ENCODE assay signal across 12 mouse cellular contexts in the genomic region with DNA sequence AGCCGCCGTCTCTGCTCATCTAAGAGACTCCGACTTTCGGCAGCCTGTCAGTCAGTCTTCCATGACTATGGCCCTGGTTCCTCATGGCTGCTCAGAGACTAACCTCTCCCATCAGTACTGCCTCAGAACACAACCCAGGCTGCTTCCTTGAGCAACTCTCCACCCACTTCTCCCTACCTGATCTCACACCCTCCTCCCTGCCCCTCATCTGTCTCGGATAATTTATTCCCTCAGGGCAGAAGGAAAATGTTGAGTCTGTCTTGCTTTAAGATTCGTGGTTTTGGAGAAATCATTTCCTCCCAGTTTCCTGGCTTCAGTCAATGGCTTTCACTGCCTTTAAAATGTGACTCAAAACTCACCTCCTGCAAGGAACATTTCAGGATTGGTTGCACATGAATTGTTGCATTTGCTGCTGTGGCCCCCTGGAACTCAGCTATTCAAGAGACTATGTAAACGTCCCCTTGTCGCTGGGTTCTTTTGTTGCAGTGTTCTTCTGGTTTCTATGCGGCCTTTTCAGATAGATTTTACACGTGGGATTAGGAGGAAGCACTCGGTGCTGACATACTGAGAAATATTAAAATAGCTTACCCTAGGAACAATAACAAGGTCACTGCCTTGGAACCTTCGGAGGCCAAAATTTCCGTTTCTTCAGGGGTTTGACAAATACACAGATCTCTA.
A peak's percentile ranks its signal among the peaks of the same experiment; 100 is the strongest.
DNase-seq lines count a peak whose midpoint lies in the region; ATAC-seq and TF ChIP-seq lines count a peak whose summit lies in the region.
"Had no signal": no experiment of that assay in that cellular context is flagged by ENCODE, and none has a peak within 500 bp of the region (broad histone marks: within the 10 kb centered on the region; RNA-seq: fewer than 3 reads in every experiment).

No protein-coding gene starts in this region.

- no peaks in the 10 kb centered on the region for H3K27me3 ChIP-seq in intestine, embryonic 15.5 days (replicated peaks)
- no peaks in the 10 kb centered on the region for H3K27me3 ChIP-seq in intestine, postnatal 0 days (replicated peaks; ENCODE audit: control insufficient read depth, insufficient read depth, low read length)
- peaks cover 90% of the 10 kb centered on the region for H3K27me3 ChIP-seq in midbrain, embryonic 10.5 days (ENCODE audit: low read depth, poor library complexity, severe bottlenecking)

- H3K4me2 ChIP-seq in intestine, embryonic 15.5 days (replicated peaks): no peak overlapping the region
- no peak overlapping the region for H3K4me2 ChIP-seq in intestine, postnatal 0 days (replicated peaks; ENCODE audit: low read depth)

- peak; percentile 63 for DNase-seq in R1 (ENCODE audit: low read depth, low spot score)
- DNase-seq in midbrain, embryonic 10.5 days (ENCODE audit: low spot score): peak; percentile 33
- DNase-seq in thymus, postnatal 36 days: no peak
- DNase-seq: cerebellum, postnatal 10 days; heart, adult 11 months; heart, postnatal 4 days; lung, postnatal 10 days; right cerebral cortex, adult 18-20 months had no signal

- peak; percentile 7; the same call in 1 of the 2 replicates for ATAC-seq in intestine, embryonic 15.5 days
- ATAC-seq in intestine, postnatal 0 days: no peak
- ATAC-seq in inflammation-experienced regulatory T-cells, adult 6 months: no peak

- H3K4me1 ChIP-seq in intestine, embryonic 15.5 days (replicated peaks): 0 out of 2 replicates have a peak, but pooled peaks cover 2% of the 10 kb centered on the region
- no peaks in the 10 kb centered on the region for H3K4me1 ChIP-seq in intestine, postnatal 0 days (replicated peaks; ENCODE audit: control insufficient read depth, insufficient read depth, low read length)
- peaks cover 16% of the 10 kb centered on the region; the same call in 1 of the 2 replicates for H3K4me1 ChIP-seq in brown adipose tissue, adult 24 weeks (ENCODE audit: control insufficient read depth, insufficient read depth, insufficient read length, low read length)
- peaks cover 18% of the 10 kb centered on the region for H3K4me1 ChIP-seq in midbrain, embryonic 10.5 days

- H3K27ac ChIP-seq in intestine, embryonic 15.5 days: no peak overlapping the region
- no peak overlapping the region for H3K27ac ChIP-seq in intestine, postnatal 0 days (ENCODE audit: low read depth, low read length)
- peak overlapping the region; percentile 75 for H3K27ac ChIP-seq in brown adipose tissue, adult 24 weeks (replicated peaks; ENCODE audit: low read depth, low read length)
- H3K27ac ChIP-seq in midbrain, embryonic 10.5 days (replicated peaks): no peak overlapping the region; the same call in 1 of the 2 replicates

- no peak overlapping the region for H3K9ac ChIP-seq in intestine, embryonic 15.5 days
- H3K9ac ChIP-seq in intestine, postnatal 0 days (ENCODE audit: low read depth, low read length): no peak overlapping the region

- no peak overlapping the region for H3K4me3 ChIP-seq in intestine, embryonic 15.5 days (replicated peaks)
- H3K4me3 ChIP-seq in intestine, postnatal 0 days (ENCODE audit: low read depth, low read length): no peak overlapping the region
- H3K4me3 ChIP-seq in brown adipose tissue, adult 24 weeks (ENCODE audit: insufficient read depth, low read depth, low read length): no peak overlapping the region
- H3K4me3 ChIP-seq in midbrain, embryonic 10.5 days: no peak overlapping the region

- WGBS in intestine, embryonic 15.5 days: 51% methylated on average over 13 of the region's 13 CpGs
- 65% methylated on average over 13 of the region's 13 CpGs for WGBS in intestine, postnatal 0 days
- WGBS in midbrain, embryonic 10.5 days: 24% methylated on average over 13 of the region's 13 CpGs

- H3K9me3 ChIP-seq in intestine, embryonic 15.5 days: no peaks in the 10 kb centered on the region
- H3K9me3 ChIP-seq in intestine, postnatal 0 days (ENCODE audit: control insufficient read depth): no peaks in the 10 kb centered on the region
- H3K9me3 ChIP-seq in midbrain, embryonic 10.5 days (replicated peaks): no peaks in the 10 kb centered on the region

- TF ChIP-seq CTCF in intestine, postnatal 0 days (IDR thresholded peaks at IDR 0.05; ENCODE audit: low read depth): no peak

- H3K36me3 ChIP-seq in intestine, embryonic 15.5 days: no peaks in the 10 kb centered on the region
- no peaks in the 10 kb centered on the region for H3K36me3 ChIP-seq in intestine, postnatal 0 days (ENCODE audit: control insufficient read depth, insufficient read depth)
- H3K36me3 ChIP-seq in midbrain, embryonic 10.5 days: no peaks in the 10 kb centered on the region

Comparison
In these comparisons a context has a peak if more than half of its experiments do, and no peak if none do; other contexts are left out.
1. DNase-seq: peak in R1 (single experiment) and midbrain, embryonic 10.5 days (single experiment); none in thymus, postnatal 36 days (0 of 2).